Comparison of ENCODE assay signal across 26 mouse cellular contexts in genomic region chr12:30001951-30002350, GRCm38 (mm10).
"Had no signal": no experiment of that assay in that cellular context is flagged by ENCODE, and none has a peak within 500 bp of the region (broad histone marks: within the 10 kb centered on the region; RNA-seq: fewer than 3 reads in every experiment).

No protein-coding gene starts in this region.

- H3K4me3 ChIP-seq: gastrocnemius, adult 2 months; heart, embryonic 12.5 days; hindbrain, embryonic 10.5 days; hindbrain, embryonic 12.5 days; intestine, embryonic 15.5 days; layer of hippocampus, adult 2 months; left cerebral cortex, adult 2 months; limb, embryonic 10.5 days; limb, embryonic 12.5 days; liver, embryonic 13.5 days had no signal

- H3K27ac ChIP-seq: gastrocnemius, adult 2 months; hindbrain, embryonic 10.5 days; hindbrain, embryonic 12.5 days; hindbrain, embryonic 14.5 days; intestine, embryonic 15.5 days; kidney, postnatal 0 days; layer of hippocampus, adult 2 months; left cerebral cortex, adult 2 months; limb, embryonic 10.5 days; limb, embryonic 12.5 days; liver, embryonic 13.5 days had no signal

- DNase-seq: gastrocnemius, adult 2 months; gastrocnemius, postnatal 10 days; gastrocnemius, postnatal 25 days; heart, adult 18-20 months; heart, postnatal 10 days; heart, postnatal 4 days; kidney, adult 18-20 months; kidney, adult 8-10 months; kidney, postnatal 14 days; kidney, postnatal 4 days; liver; liver, embryonic 13.5 days had no signal

- H3K27me3 ChIP-seq: heart, embryonic 12.5 days; hindbrain, embryonic 12.5 days; intestine, embryonic 15.5 days; limb, embryonic 12.5 days; liver, embryonic 13.5 days had no signal

- H3K9ac ChIP-seq: heart, embryonic 12.5 days; hindbrain, embryonic 12.5 days; hindbrain, embryonic 14.5 days; intestine, embryonic 15.5 days; limb, embryonic 12.5 days; liver, embryonic 13.5 days had no signal

- H3K4me1 ChIP-seq: heart, embryonic 12.5 days; hindbrain, embryonic 10.5 days; intestine, embryonic 15.5 days; limb, embryonic 10.5 days; limb, embryonic 12.5 days; liver, embryonic 13.5 days had no signal

- H3K9me3 ChIP-seq: heart, embryonic 12.5 days; hindbrain, embryonic 10.5 days; hindbrain, embryonic 12.5 days; intestine, embryonic 15.5 days; limb, embryonic 10.5 days; limb, embryonic 12.5 days; liver, embryonic 13.5 days had no signal

- ATAC-seq: hindbrain, embryonic 16.5 days; inflammation-experienced regulatory T-cells, adult 6 months; intestine, embryonic 15.5 days; intestine, postnatal 0 days had no signal

- H3K4me2 ChIP-seq: heart, embryonic 12.5 days; hindbrain, embryonic 12.5 days; hindbrain, embryonic 14.5 days; intestine, embryonic 15.5 days; limb, embryonic 12.5 days; liver, embryonic 11.5 days; liver, embryonic 13.5 days had no signal
